8 mouse cellular contexts compared by ENCODE assay signal in genomic region chr11:103267346-103268219, GRCm38 (mm10). TPM values are rescaled to one million over a fixed set of nuclear protein-coding genes. Genes with fewer than 3 reads are reported as not detected.
DNase-seq lines count a peak whose midpoint lies in the region; ATAC-seq and TF ChIP-seq lines count a peak whose summit lies in the region.

Gene Map3k14 (minus strand): TSS chr11:103267472.

- H3K27ac ChIP-seq in embryonic facial prominence, embryonic 14.5 days (replicated peaks; ENCODE audit: low read depth, low read length) = peak within 1 kb of the TSS; percentile 90
- H3K27ac ChIP-seq in heart, adult 2 months = peak within 1 kb of the TSS; percentile 91
- peak within 1 kb of the TSS; percentile 92 for H3K27ac ChIP-seq in limb, embryonic 13.5 days
- H3K27ac ChIP-seq in midbrain, embryonic 16.5 days (ENCODE audit: low read length) = peak within 1 kb of the TSS; percentile 93

- H3K79me2 ChIP-seq in heart, adult 2 months (replicated peaks; ENCODE audit: control insufficient read depth, insufficient read depth, low read length) = peaks cover 4% of the 10 kb centered on the region

- H3K9me3 ChIP-seq in embryonic facial prominence, embryonic 14.5 days (ENCODE audit: control insufficient read depth, low read length) = no peaks in the 10 kb centered on the region
- no peaks in the 10 kb centered on the region for H3K9me3 ChIP-seq in limb, embryonic 13.5 days
- H3K9me3 ChIP-seq in midbrain, embryonic 16.5 days (replicated peaks; ENCODE audit: control insufficient read depth, low read length, poor library complexity, severe bottlenecking) = no peaks in the 10 kb centered on the region

- peak within 1 kb of the TSS; percentile 90 for H3K4me2 ChIP-seq in embryonic facial prominence, embryonic 14.5 days (ENCODE audit: low read depth, low read length)
- peak within 1 kb of the TSS; percentile 84 for H3K4me2 ChIP-seq in limb, embryonic 13.5 days (replicated peaks)
- H3K4me2 ChIP-seq in midbrain, embryonic 16.5 days (ENCODE audit: low read length) = peak within 1 kb of the TSS; percentile 87

- peaks cover 40% of the 10 kb centered on the region for H3K4me1 ChIP-seq in embryonic facial prominence, embryonic 14.5 days (ENCODE audit: control insufficient read depth, insufficient read depth, low read length)
- peaks cover 8% of the 10 kb centered on the region for H3K4me1 ChIP-seq in heart, adult 2 months (ENCODE audit: control insufficient read depth, insufficient read depth, low read length)
- H3K4me1 ChIP-seq in limb, embryonic 13.5 days = peaks cover 57% of the 10 kb centered on the region
- H3K4me1 ChIP-seq in midbrain, embryonic 16.5 days (ENCODE audit: control insufficient read depth, insufficient read depth, low read length) = peaks cover 47% of the 10 kb centered on the region

- WGBS in embryonic facial prominence, embryonic 14.5 days = under 1% methylated on average over 33 of the region's 55 CpGs
- WGBS in heart, adult 2 months = 3% methylated on average over 54 of the region's 55 CpGs
- WGBS in limb, embryonic 13.5 days = under 1% methylated on average over 53 of the region's 55 CpGs
- WGBS in midbrain, embryonic 16.5 days = under 1% methylated on average over 55 of the region's 55 CpGs

- ATAC-seq in embryonic facial prominence, embryonic 14.5 days (ENCODE audit: low read depth) = peak; percentile 100
- peak; percentile 98 for ATAC-seq in limb, embryonic 13.5 days (ENCODE audit: low FRiP score, low read depth)
- peak; percentile 99 for ATAC-seq in midbrain, embryonic 16.5 days

- peak; percentile 89; the same call in 1 of the 2 replicates for TF ChIP-seq POLR2A in heart, adult 2 months (IDR thresholded peaks at IDR 0.05; ENCODE audit: insufficient read depth, low read depth, low read length)

- intact Hi-C loops in heart, adult 2 months (cut with DNase I) = loop anchor here (5.0 kb wide), 1 partner anchor 150 kb away; the partner anchor contains the start of gene Hexim1

- peak; percentile 100 for DNase-seq in 3T3-L1 (ENCODE audit: low read depth, low spot score)
- peak; percentile 99 to 100 for DNase-seq in adrenal gland, postnatal 4 days (ENCODE audit: low spot score in 2 of 2)
- peak; percentile 100 for DNase-seq in embryonic facial prominence, embryonic 14.5 days (ENCODE audit: low spot score)
- DNase-seq in heart, adult 2 months = peak; percentile 100
- peak; percentile 99 to 100 for DNase-seq in kidney, adult 8-10 months
- peak; percentile 91 to 97 for DNase-seq in spleen, postnatal 10 days (ENCODE audit: low spot score in 2 of 2)

- peak within 1 kb of the TSS; percentile 81 for H3K9ac ChIP-seq in embryonic facial prominence, embryonic 14.5 days (ENCODE audit: low read depth, low read length)
- peak within 1 kb of the TSS; percentile 87 for H3K9ac ChIP-seq in heart, adult 2 months (ENCODE audit: low read depth, low read length)
- peak within 1 kb of the TSS; percentile 83 for H3K9ac ChIP-seq in limb, embryonic 13.5 days
- peak within 1 kb of the TSS; percentile 76 for H3K9ac ChIP-seq in midbrain, embryonic 16.5 days (ENCODE audit: low read depth, low read length)

- H3K4me3 ChIP-seq in embryonic facial prominence, embryonic 14.5 days (ENCODE audit: low read depth, low read length) = peak within 1 kb of the TSS; percentile 68
- peak within 1 kb of the TSS; percentile 80 for H3K4me3 ChIP-seq in heart, adult 2 months
- H3K4me3 ChIP-seq in limb, embryonic 13.5 days = peak within 1 kb of the TSS; percentile 69
- H3K4me3 ChIP-seq in midbrain, embryonic 16.5 days (ENCODE audit: low read depth, low read length) = peak within 1 kb of the TSS; percentile 63

- no peaks in the 10 kb centered on the region for H3K27me3 ChIP-seq in embryonic facial prominence, embryonic 14.5 days (replicated peaks; ENCODE audit: control insufficient read depth, insufficient read depth, low read length)
- no peaks in the 10 kb centered on the region for H3K27me3 ChIP-seq in heart, adult 2 months (ENCODE audit: control insufficient read depth, insufficient read depth, low read length)
- no peaks in the 10 kb centered on the region for H3K27me3 ChIP-seq in limb, embryonic 13.5 days
- no peaks in the 10 kb centered on the region for H3K27me3 ChIP-seq in midbrain, embryonic 16.5 days (ENCODE audit: control insufficient read depth, insufficient read depth, low read depth, low read length)

- no peaks in the 10 kb centered on the region for H3K36me3 ChIP-seq in embryonic facial prominence, embryonic 14.5 days (ENCODE audit: control insufficient read depth, insufficient read depth, low read length)
- no peaks in the 10 kb centered on the region for H3K36me3 ChIP-seq in heart, adult 2 months (ENCODE audit: control insufficient read depth, insufficient read depth, low read length)
- no peaks in the 10 kb centered on the region for H3K36me3 ChIP-seq in limb, embryonic 13.5 days
- H3K36me3 ChIP-seq in midbrain, embryonic 16.5 days (ENCODE audit: control insufficient read depth, insufficient read depth, low read length) = no peaks in the 10 kb centered on the region

- no peak for TF ChIP-seq CTCF in heart, adult 2 months (IDR thresholded peaks at IDR 0.05)

- 0 out of 2 replicates have a peak, but pooled peaks have one; percentile 31 for TF ChIP-seq EP300 in heart, adult 2 months (IDR thresholded peaks at IDR 0.05; ENCODE audit: insufficient read depth, low read depth, low read length)

RNA-seq across cellular contexts. Expression of gene Map3k14, which starts in this region (rescaled TPM):
- total RNA-seq in adrenal gland, postnatal 4 days (2021) = 1 to 10 TPM; 6.9 to 8.0 TPM
- polyA plus RNA-seq in embryonic facial prominence, embryonic 14.5 days (2014; fragmentation: Nextera tagmentation; extraction: Ambion mirVana) = 4.6 and 5.1 TPM in 2 replicates
- total RNA-seq in heart, adult 2 months (2021) = 1 to 10 TPM; 3.0 to 3.4 TPM
- polyA plus RNA-seq in heart, adult 2 months (2012; rRNA removed) = 3.7 and 4.5 TPM in 2 replicates
- 4.8 and 5.4 TPM in 2 replicates for polyA plus RNA-seq in limb, embryonic 13.5 days (2015; fragmentation: Nextera tagmentation; extraction: Ambion mirVana)
- polyA plus RNA-seq in midbrain, embryonic 16.5 days (2015; fragmentation: Nextera tagmentation; extraction: Ambion mirVana) = 4.4 TPM in 2 replicates

Comparison
In these comparisons a context has a peak if more than half of its experiments do, and no peak if none do; other contexts are left out.
1. Peak in every context shown above with its lines: DNase-seq, ATAC-seq, H3K4me3 ChIP-seq and H3K27ac ChIP-seq.